Mouse (Mus musculus): Measurements from ENCODE around the gene Spx.

Gene Spx

GRCm38 (mm10) chr6:142451381-142451780 lies 38.1 kb downstream of the Spx start:
- DNase-seq, result no peak

GRCm38 (mm10) chr6:142453311-142453710 lies 40.1 kb downstream of the Spx start:
- DNase-seq, result no peak

GRCm38 (mm10) chr6:142455314-142455996 lies 42.2 kb downstream of the Spx start:
- DNase-seq, result no peak

- no peak for DNase-seq
These were observed 44.8 kb downstream of the Spx start for GRCm38 (mm10) chr6:142458010-142458409.

- no peak for DNase-seq
These were observed 45.9 kb downstream of the Spx start for GRCm38 (mm10) chr6:142459017-142459678.

GRCm38 (mm10) chr6:142462194-142462593 lies 49.0 kb downstream of the Spx start:
- no peak for DNase-seq

All from kidney, postnatal 10 days (tissue).